ENCODE assay signal across 10 mouse cellular contexts in the genomic region with DNA sequence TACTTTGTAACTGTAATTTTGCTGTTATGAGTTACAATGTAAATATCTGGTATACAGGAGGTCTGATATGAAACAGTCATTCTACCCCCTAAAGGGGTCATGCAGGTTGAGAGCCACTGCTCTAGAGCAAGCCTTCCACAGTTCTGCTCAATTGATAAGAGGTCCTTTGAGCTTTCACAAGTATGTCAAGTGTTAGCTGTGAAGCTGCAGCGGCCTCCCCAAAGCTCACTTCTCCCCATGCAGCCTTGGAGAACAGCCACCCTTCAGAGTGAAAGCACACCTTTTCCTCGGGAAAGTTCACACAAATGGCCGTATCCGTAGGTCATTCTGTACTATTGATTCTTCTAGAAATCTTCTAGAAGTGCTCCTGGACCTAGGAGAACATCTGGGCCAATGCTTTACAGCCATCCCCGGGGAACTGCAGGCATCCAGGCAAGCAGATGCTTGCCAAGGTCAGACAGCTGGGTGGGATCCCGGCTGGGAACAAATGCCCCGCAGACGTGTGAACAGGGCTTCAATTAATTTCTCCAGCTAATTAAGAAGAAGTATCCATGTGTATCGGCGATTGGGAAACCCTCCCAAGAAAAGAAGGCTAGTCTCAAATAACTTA. TPM values are rescaled to one million over a fixed set of nuclear protein-coding genes. Genes with fewer than 3 reads are reported as not detected.
DNase-seq lines count a peak whose midpoint lies in the region; ATAC-seq lines count a peak whose summit lies in the region.
"Had no signal": no experiment of that assay in that cellular context is flagged by ENCODE, and none has a peak within 500 bp of the region (broad histone marks: within the 10 kb centered on the region; RNA-seq: fewer than 3 reads in every experiment).

No protein-coding gene starts in this region.

- H3K27me3 ChIP-seq in hindbrain, embryonic 13.5 days = no peaks in the 10 kb centered on the region
- H3K27me3 ChIP-seq in hindbrain, embryonic 10.5 days (ENCODE audit: insufficient read depth, poor library complexity, severe bottlenecking) = no peaks in the 10 kb centered on the region
- no peaks in the 10 kb centered on the region for H3K27me3 ChIP-seq in embryonic facial prominence, embryonic 14.5 days (replicated peaks; ENCODE audit: control insufficient read depth, insufficient read depth, low read length)
- no peaks in the 10 kb centered on the region for H3K27me3 ChIP-seq in limb, embryonic 15.5 days

- H3K9ac ChIP-seq in hindbrain, embryonic 13.5 days = no peak overlapping the region
- no peak overlapping the region for H3K9ac ChIP-seq in embryonic facial prominence, embryonic 14.5 days (ENCODE audit: low read depth, low read length)
- no peak overlapping the region for H3K9ac ChIP-seq in limb, embryonic 15.5 days

- H3K36me3 ChIP-seq in hindbrain, embryonic 13.5 days = peaks cover 8% of the 10 kb centered on the region
- peaks cover 33% of the 10 kb centered on the region for H3K36me3 ChIP-seq in hindbrain, embryonic 10.5 days
- H3K36me3 ChIP-seq in embryonic facial prominence, embryonic 14.5 days (ENCODE audit: control insufficient read depth, insufficient read depth, low read length) = no peaks in the 10 kb centered on the region
- 0 out of 2 replicates have a peak, but pooled peaks cover 7% of the 10 kb centered on the region for H3K36me3 ChIP-seq in limb, embryonic 15.5 days

- peak overlapping the region; percentile 83 for H3K4me3 ChIP-seq in hindbrain, embryonic 13.5 days
- no peak overlapping the region for H3K4me3 ChIP-seq in hindbrain, embryonic 10.5 days
- peak overlapping the region; percentile 95 for H3K4me3 ChIP-seq in brown adipose tissue, adult 24 weeks (ENCODE audit: insufficient read depth, low read depth, low read length)
- H3K4me3 ChIP-seq in embryonic facial prominence, embryonic 14.5 days (ENCODE audit: low read depth, low read length) = no peak overlapping the region
- H3K4me3 ChIP-seq in limb, embryonic 15.5 days = peak overlapping the region; percentile 76

- no peak for DNase-seq in hindbrain, embryonic 10.5 days (ENCODE audit: low spot score)
- DNase-seq in embryonic facial prominence, embryonic 14.5 days (ENCODE audit: low spot score) = no peak
- no peak for DNase-seq in layer of hippocampus, adult 11-12 months (ENCODE audit: low spot score)
- DNase-seq in cerebellum, postnatal 36 days = no peak
- DNase-seq: cerebellum, adult 18-20 months had no signal

- peaks cover 64% of the 10 kb centered on the region for H3K4me1 ChIP-seq in hindbrain, embryonic 13.5 days (replicated peaks)
- peaks cover 53% of the 10 kb centered on the region for H3K4me1 ChIP-seq in hindbrain, embryonic 10.5 days (replicated peaks)
- H3K4me1 ChIP-seq in brown adipose tissue, adult 24 weeks (ENCODE audit: control insufficient read depth, insufficient read depth, insufficient read length, low read length) = peaks cover 42% of the 10 kb centered on the region
- peaks cover 38% of the 10 kb centered on the region for H3K4me1 ChIP-seq in embryonic facial prominence, embryonic 14.5 days (ENCODE audit: control insufficient read depth, insufficient read depth, low read length)
- peaks cover 51% of the 10 kb centered on the region for H3K4me1 ChIP-seq in limb, embryonic 15.5 days

- 59% methylated on average over 10 of the region's 10 CpGs for WGBS in hindbrain, embryonic 13.5 days
- WGBS in hindbrain, embryonic 10.5 days = 86% methylated on average over 10 of the region's 10 CpGs
- WGBS in embryonic facial prominence, embryonic 14.5 days = 63% methylated on average over 10 of the region's 10 CpGs
- 48% methylated on average over 10 of the region's 10 CpGs for WGBS in limb, embryonic 15.5 days

- H3K4me2 ChIP-seq in hindbrain, embryonic 13.5 days = peak overlapping the region; percentile 87
- H3K4me2 ChIP-seq in embryonic facial prominence, embryonic 14.5 days (ENCODE audit: low read depth, low read length) = peak overlapping the region; percentile 72
- peak overlapping the region; percentile 68 for H3K4me2 ChIP-seq in limb, embryonic 15.5 days

- no peak for ATAC-seq in hindbrain, embryonic 13.5 days (ENCODE audit: low FRiP score)
- ATAC-seq in embryonic facial prominence, embryonic 14.5 days (ENCODE audit: low read depth) = no peak
- no peak for ATAC-seq in limb, embryonic 15.5 days (ENCODE audit: insufficient number of reproducible peaks, low FRiP score, low TSS enrichment, low read depth)
- no peak for ATAC-seq in megakaryocyte, adult 5-6 weeks (ENCODE audit: poor library complexity, severe bottlenecking)
- ATAC-seq: inflammation-experienced regulatory T-cells, adult 6 months had no signal

- H3K9me3 ChIP-seq in hindbrain, embryonic 13.5 days = no peaks in the 10 kb centered on the region
- H3K9me3 ChIP-seq in hindbrain, embryonic 10.5 days = no peaks in the 10 kb centered on the region
- H3K9me3 ChIP-seq in embryonic facial prominence, embryonic 14.5 days (ENCODE audit: control insufficient read depth, low read length) = no peaks in the 10 kb centered on the region
- no peaks in the 10 kb centered on the region for H3K9me3 ChIP-seq in limb, embryonic 15.5 days

- no peak overlapping the region for H3K27ac ChIP-seq in hindbrain, embryonic 13.5 days
- H3K27ac ChIP-seq in hindbrain, embryonic 10.5 days = no peak overlapping the region
- H3K27ac ChIP-seq in brown adipose tissue, adult 24 weeks (replicated peaks; ENCODE audit: low read depth, low read length) = peak overlapping the region; percentile 24
- no peak overlapping the region for H3K27ac ChIP-seq in embryonic facial prominence, embryonic 14.5 days (replicated peaks; ENCODE audit: low read depth, low read length)
- no peak overlapping the region for H3K27ac ChIP-seq in limb, embryonic 15.5 days

RNA-seq across cellular contexts. Expression of gene Rnf144a, which starts 3.1 kb away (rescaled TPM):
- polyA plus RNA-seq in hindbrain, embryonic 13.5 days (2015; fragmentation: Nextera tagmentation; extraction: Ambion mirVana) = 26.0 and 26.6 TPM in 2 replicates
- 34.3 and 38.4 TPM in 2 replicates for polyA plus RNA-seq in hindbrain, embryonic 10.5 days (2016; fragmentation: Nextera tagmentation; extraction: Ambion mirVana)
- polyA plus RNA-seq in brown adipose tissue, adult 24 weeks (2012; ENCODE audit: insufficient read depth, insufficient read length, missing spikeins) = 16.9 and 22.9 TPM in 2 replicates
- 24.8 and 31.7 TPM in 2 replicates for polyA plus RNA-seq in embryonic facial prominence, embryonic 14.5 days (2014; fragmentation: Nextera tagmentation; extraction: Ambion mirVana)
- 39.7 and 41.0 TPM in 2 replicates for polyA plus RNA-seq in limb, embryonic 15.5 days (2015; fragmentation: Nextera tagmentation; extraction: Ambion mirVana)
- total RNA-seq in megakaryocyte, adult 5-6 weeks (2015) = 36.3 and 38.3 TPM in 2 replicates
- total RNA-seq in megakaryocyte, adult 5-6 weeks (2017) = 35.8 and 36.1 TPM in 2 replicates

RNA-seq across cellular contexts. Expression of gene Rsad2, which starts 44.3 kb away (rescaled TPM):
- polyA plus RNA-seq in hindbrain, embryonic 13.5 days (2015; fragmentation: Nextera tagmentation; extraction: Ambion mirVana) = 0.44 and 0.84 TPM in 2 replicates
- 0.30 and 0.35 TPM in 2 replicates for polyA plus RNA-seq in hindbrain, embryonic 10.5 days (2016; fragmentation: Nextera tagmentation; extraction: Ambion mirVana)
- 2.9 and 8.1 TPM in 2 replicates for polyA plus RNA-seq in brown adipose tissue, adult 24 weeks (2012; ENCODE audit: insufficient read depth, insufficient read length, missing spikeins)
- 1.0 and 2.4 TPM in 2 replicates for polyA plus RNA-seq in embryonic facial prominence, embryonic 14.5 days (2014; fragmentation: Nextera tagmentation; extraction: Ambion mirVana)
- polyA plus RNA-seq in limb, embryonic 15.5 days (2015; fragmentation: Nextera tagmentation; extraction: Ambion mirVana) = 1.1 and 1.3 TPM in 2 replicates
- total RNA-seq in megakaryocyte, adult 5-6 weeks (2015) = 7.7 and 9.2 TPM in 2 replicates
- 9.3 and 10.2 TPM in 2 replicates for total RNA-seq in megakaryocyte, adult 5-6 weeks (2017)

RNA-seq across cellular contexts. Expression of gene Cmpk2, which starts 57.1 kb away (rescaled TPM):
- polyA plus RNA-seq in hindbrain, embryonic 13.5 days (2015; fragmentation: Nextera tagmentation; extraction: Ambion mirVana) = 11.4 and 13.2 TPM in 2 replicates
- 6.2 and 7.4 TPM in 2 replicates for polyA plus RNA-seq in hindbrain, embryonic 10.5 days (2016; fragmentation: Nextera tagmentation; extraction: Ambion mirVana)
- 5.0 and 6.6 TPM in 2 replicates for polyA plus RNA-seq in brown adipose tissue, adult 24 weeks (2012; ENCODE audit: insufficient read depth, insufficient read length, missing spikeins)
- polyA plus RNA-seq in embryonic facial prominence, embryonic 14.5 days (2014; fragmentation: Nextera tagmentation; extraction: Ambion mirVana) = 7.2 and 10.3 TPM in 2 replicates
- polyA plus RNA-seq in limb, embryonic 15.5 days (2015; fragmentation: Nextera tagmentation; extraction: Ambion mirVana) = 6.5 and 7.6 TPM in 2 replicates
- 88.4 and 109 TPM in 2 replicates for total RNA-seq in megakaryocyte, adult 5-6 weeks (2015)
- total RNA-seq in megakaryocyte, adult 5-6 weeks (2017) = 52.7 and 57.5 TPM in 2 replicates

Comparison
In these comparisons a context has a peak if more than half of its experiments do, and no peak if none do; other contexts are left out.
1. H3K4me3 ChIP-seq: peak in hindbrain, embryonic 13.5 days (single experiment), brown adipose tissue, adult 24 weeks (single experiment) and limb, embryonic 15.5 days (single experiment); none in hindbrain, embryonic 10.5 days (single experiment) and embryonic facial prominence, embryonic 14.5 days (single experiment).
2. Peak in every context shown above with its lines, with median percentiles within 50 percentile points of each other: H3K4me2 ChIP-seq.